Mouse (Mus musculus) brain, adult 2 months (tissue): ENCODE data around the gene Zswim3.
"Not testable (repeated sequence)": the region's sequence is repeated elsewhere in the genome, so short reads cannot be mapped to it uniquely, and the experiment has no call there.

Source experiments
- DNase-seq: peaks from one replicate; pipeline ENCODE4 v3.0.0; 2011; ENCODE audit warnings: low read depth, low spot score

Zswim3 gene

DNA sequence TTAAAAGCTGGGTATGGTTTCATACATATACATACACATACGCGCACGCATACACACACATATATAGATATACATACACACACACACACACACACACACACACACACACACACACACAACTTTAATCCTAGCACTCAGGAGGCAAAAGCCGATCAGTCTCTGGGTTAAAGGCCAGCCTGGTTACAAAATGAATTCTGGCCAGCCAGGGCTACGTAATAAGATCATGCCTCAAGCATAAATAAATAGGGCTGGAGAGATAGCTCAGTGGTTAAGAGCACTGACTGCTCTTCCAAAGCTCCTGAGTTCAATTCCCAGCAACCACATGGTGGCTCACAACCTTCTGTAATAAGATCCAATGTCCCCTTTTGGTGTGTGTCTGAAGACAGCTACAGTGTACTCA, 50.7 kb downstream of the Zswim3 start:
- DNase-seq, result not testable (repeated sequence)

DNA sequence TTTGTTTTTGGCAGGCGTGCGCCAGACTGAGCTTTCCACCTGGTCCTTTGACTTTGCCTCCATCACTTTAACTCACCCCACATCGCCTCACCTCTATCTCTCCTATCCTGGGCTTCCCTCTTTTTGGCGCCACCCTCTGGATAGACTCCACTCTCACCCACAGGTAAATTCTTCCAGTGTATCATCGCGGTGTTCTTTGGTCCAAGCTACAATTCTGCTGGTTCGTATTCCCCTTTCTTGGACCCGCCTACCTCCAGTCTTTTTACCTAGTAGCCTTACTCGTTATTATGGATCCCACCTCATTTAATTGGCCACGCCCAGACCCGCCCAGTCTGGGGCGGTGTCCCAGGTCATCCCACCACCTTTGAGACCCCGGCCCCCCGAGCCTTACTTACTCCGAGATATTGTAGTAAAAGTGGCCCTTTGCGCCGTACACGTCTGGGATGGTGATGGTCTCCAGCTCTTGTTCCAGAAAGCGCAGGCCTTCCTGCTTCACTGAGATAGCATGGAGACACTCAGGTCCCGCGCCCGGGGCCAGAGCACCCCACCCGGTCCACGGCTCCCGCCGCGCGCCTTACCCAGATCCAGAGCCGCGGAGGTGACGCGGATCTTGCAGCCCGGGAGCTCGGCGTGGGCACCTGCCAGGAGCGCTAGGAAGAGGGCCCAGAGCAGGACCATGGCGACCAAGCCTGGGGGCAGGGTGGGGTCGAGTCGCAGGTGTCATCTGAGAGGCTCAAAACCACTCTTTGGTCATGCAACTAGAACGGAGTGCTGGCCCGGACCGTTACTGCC, 51.6 kb downstream of the Zswim3 start:
- peak; percentile 36 for DNase-seq

DNA sequence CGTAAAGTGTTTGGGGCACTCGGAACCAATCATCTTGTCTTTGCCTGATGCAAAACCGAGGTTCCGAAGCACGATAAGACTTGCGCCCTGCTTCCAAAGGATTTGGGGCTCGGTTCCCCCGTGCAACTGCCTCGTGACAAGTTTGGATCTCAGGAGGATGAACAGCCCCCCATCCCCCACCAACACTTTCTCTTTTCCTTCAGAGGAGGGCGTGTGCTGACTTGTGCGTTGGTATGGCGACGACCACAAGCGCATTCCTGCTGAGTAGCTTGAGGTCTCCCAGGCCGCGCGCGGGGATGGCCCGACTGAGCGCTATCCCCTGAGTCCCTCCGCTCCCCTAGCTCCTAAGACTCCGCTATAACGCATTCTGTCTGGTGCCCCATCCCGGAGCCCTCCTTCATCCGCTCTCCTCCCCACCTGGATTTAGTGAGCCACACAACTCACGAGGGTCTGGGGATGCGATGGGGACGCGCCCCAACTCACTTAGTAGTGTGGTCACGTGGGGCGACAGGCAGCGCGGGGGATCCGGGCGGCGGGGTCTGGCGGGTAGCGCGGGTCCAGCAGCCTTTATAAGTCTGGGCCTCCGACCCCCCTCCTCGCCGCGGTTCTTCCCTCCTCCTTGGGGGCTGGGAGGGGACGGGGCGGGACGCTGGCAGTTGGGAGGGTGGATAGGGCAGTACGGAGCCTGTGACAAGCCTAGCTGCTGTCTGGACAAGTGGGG, 52.4 kb downstream of the Zswim3 start, which contains the start of gene Pltp:
Pltp (minus strand) TSS at position 611 of the 721 bp plus-strand sequence.
- peak; percentile 41 for DNase-seq

DNA sequence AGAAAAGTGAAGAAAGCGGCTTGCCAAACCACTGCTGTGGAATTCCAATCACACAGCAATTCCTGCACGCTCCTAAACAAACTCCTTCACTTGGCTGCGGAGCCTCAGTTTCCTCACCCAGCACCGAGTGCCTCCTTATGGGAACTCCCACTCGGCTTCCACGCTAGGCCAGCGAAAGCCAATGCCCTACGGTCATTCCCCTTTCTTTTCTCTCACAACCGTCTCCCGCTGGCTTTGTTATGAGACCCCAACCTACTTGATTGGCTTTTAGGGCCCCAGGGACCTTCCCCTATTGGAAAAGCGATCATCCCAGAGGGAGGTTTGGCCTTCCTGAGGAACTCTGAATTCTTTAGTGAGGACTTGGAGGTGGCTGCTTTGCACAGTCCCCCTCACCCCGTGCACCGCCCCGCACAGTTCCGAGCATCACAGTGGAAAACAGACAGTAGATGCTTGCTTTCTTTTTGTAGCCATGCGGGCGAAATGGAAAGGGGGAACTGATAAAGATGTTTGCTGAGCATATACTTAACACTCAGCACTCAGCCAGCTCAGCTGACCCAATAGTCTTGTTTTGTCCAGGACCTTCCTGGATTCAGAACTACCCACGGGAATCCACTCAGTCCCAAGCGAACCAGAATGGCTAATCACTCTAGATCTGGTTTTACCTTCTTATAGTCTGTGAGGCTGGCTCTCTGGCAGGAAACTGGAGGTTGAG, 53.1 kb downstream of the Zswim3 start:
- no peak for DNase-seq

DNA sequence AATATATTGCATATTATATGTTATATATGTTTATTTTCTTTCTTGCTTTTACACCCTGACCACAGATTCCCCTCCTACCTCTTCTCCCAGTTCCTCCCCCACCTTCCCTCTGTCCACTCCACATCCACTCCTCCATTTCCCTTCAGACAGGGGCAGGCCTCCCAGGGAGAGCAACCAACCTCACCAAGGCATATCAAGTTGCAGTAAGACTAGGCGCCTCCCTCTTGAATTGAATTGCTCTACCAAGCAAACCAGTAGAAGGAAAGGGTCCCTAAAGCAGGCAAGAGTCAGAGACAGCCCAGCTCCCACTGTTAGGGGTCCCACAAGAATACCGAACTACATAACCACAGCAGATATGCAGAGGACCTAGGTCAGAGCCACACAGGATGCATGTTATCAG, 54.3 kb downstream of the Zswim3 start:
- DNase-seq, result no peak

DNA sequence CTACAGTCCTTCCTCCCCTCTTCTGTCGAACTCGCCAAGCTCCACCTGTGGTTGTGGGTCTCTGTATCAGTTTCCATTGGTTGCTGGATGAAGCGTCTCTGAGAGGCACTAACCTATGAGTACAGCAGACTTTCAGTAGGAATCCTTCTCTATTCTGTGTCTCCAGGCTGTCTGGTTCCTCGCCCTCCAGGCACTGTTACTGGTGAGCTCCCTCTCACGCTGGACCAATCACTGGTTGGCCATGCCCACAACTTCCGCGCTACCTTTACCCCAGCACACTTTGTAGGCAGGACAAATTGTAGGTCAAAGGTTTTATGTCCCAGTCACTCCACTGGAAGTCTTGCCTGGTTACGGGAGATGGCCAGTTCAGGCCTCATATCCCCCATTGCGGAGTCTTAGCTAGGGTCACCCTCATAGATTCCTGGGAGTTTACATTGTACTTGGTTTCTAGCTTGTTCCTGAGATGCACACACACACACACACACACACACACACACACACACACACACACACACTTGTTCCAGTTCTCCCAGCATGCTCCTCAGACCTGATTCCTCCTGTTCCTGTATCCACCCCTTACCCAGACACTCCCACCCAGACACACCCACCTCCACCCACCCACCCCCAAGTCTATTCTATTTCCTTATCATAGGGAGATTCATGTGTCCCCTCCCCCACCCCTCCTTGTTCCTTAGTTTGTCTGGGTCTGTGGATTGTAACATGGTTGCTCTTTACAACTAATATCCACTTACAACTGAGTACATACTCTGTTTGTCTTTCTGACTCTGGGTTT, 54.9 kb downstream of the Zswim3 start:
- DNase-seq, result no peak

DNA sequence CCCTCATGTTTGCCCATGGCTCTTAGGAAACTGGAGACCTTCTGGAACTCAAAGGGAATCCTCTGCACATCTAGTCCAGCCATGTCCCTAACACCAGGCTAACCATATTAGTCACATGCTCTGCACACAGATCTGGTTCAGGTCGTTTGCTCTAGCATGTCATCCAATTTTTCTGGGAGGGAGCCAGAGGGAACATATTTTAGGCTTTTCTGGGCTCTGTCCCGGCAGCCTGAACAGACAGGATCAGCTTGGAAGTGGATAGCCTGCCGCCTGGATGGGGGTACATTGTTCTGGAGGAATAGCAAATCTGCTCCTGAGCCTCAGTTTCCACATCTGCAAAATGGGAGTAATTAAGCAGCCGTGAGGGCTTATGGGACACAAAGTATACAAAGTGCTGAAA, 56.2 kb downstream of the Zswim3 start:
- DNase-seq, result no peak

DNA sequence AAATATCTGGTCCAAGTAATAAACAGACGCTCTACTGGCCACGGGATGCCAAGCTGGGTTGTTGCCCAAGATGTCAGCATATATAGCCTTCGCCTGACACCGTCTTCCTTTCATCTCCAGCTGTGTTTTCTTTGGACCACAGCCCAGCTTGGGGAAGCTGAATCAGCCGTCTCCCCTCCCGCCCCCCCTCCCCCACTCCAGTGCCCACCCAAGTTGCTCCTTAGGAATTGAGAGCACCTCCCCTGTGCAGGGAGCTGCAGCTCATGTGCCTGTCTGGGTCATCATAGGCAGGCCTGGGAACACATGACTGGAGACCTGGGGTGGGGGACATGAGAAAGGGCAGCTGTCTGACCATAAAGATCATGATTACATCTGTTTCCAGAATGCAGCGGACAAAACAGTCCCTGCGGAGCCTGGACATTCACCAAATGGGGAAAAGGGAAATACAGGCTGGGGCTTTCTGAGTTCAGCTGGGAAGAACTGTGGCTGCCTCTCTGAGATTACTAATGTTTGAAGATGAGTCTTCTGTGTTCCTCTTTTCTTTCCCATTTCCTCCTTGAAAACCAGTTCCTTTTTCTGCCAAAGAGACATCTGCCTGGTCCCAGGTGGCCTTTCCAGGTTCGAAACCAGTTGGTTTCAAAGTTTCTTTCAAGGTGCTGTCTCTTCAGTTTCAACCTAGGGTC, 57.4 kb downstream of the Zswim3 start:
- DNase-seq, result peak; percentile 27

DNA sequence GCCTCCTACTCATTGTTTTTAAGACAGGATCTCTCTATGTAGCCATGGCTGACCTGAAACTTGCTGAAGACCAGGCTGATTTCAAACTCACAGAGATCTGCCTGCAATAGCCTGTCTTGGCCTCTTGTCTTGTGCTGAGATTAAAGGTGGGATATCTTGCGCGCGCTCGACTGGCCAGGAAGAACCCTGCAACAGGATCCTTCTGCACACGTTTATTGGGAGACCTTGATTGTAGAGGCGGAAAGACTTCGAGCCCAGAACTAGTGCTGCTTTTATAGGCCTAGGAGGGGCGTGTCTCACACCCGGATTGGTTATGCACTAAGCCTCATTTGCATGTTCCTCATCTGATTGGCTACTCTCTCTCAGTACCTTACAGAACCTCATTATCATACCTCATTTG, 58.5 kb downstream of the Zswim3 start:
- DNase-seq, result not testable (repeated sequence)

DNA sequence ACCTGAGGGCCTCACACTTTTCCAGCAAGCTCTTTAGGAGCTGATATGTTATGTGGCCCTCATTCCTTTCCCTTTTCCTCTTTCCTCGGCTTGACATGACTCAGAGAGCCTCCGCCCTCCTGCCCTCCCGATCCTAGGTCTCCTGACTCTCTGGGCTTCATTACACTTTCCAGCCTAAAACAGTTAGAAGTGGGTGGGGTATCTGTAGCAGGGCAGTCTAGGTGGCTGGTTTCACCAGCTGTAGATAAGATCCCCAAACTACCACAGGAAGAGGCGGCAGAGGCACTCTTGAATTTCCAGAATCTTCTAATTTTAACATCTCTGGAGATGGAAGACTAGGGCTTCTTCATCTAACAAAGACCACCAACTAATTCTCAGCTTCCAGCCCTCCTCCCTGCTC, 59.7 kb downstream of the Zswim3 start:
- no peak for DNase-seq

DNA sequence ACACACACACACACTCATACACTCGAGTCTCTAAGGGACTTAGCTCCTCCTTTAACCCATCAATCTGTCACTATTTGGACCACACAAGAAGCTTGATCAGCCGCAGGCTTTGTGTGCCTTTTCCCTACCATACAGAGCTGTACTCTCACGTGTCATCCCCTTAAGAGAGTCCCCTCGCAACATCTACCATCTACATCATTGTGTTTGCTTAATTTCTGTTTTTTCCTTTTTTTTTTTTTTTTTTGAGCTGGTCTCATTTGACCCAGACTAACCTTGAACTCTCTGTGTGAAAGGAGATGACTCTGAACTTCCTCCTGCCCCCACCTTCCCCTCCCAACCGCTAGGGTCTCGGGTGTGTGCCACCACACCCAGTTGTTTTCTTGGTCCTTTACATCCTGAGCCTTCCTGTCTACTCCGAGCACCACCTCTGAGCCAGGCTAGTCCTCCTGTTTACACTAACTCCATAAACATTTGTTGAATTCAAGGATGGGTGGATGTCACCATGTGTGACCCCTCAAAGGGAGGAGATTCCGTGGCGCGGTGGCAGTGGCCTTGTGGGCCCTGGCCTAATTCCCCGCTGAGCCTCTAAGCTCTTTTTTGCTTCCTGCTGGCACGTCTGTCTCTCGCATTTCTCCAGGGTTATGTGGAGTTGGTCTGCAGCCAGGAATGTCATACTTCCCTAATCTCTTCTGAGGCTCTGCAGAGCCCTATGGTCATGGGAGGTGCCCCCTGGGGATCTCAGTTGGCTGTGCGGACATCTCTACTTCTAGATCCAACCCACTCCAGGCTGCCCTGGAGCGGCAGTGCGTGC, 62.0 kb downstream of the Zswim3 start:
- peak; percentile 29 for DNase-seq

DNA sequence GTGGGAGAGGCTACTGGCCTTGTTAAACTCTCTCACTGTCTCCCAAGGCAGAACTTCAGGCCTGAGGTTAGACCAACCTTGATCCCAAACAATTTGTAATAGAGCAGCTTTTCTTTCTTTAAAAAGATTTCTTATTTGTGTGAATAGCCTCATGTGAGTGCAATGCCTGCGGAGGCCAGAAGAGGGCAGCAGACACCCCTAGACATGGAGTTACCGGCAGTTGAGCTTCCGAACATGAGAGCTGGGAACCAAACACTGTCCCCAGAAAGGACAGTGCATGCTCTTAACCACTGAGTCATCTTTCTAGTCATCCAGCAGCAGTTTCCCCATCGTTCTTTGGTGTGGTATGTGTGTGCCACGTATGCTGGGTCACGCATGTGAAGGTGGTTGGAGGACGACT, 62.7 kb downstream of the Zswim3 start:
- no peak for DNase-seq

DNA sequence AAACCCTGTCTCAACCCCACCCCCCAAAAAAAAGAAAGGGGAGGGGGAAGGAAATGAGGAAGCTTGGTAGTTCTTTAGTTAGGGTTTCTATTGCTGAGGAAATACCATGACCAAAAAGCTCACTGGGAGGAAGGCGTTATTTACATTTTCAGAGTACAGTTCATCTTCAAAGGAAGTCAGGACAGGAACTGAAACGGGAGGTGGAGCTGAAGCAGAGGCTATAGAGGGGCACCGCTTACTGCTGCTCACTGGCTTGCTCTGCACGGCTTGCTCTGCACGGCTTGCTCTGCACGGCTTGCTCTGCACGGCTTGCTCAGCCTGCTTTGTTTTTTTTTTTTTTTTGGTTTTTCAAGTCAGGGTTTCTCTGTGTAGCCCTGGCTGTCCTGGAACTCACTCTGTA, 63.6 kb downstream of the Zswim3 start:
- DNase-seq, result no peak
